Mouse (Mus musculus) myocyte (in vitro differentiated cells): ENCODE measurements at regions not wholly inside any gene's neighbourhood (a gene's known extent, or its start where the extent isn't known, plus 50 kb on each side); places are given as distances from the start of the nearest gene placed in this dataset.

Experiments
- MAX ChIP-seq: IDR thresholded peaks from one replicate; pipeline ENCODE4 v1.6.1; 2011; ENCODE audit warnings: low read depth, mild to moderate bottlenecking, control low read depth
- MYOD1 ChIP-seq, 3 experiments: IDR thresholded peaks; one replicate each; pipeline ENCODE4 v1.6.1; 2011; ENCODE audit warnings: control low read depth in 2 of 3, low read depth in 2 of 3, mild to moderate bottlenecking in 2 of 3, moderate library complexity in 1 of 3; ENCODE audit not compliant: insufficient read length in 2 of 3, control insufficient read depth in 1 of 3
- MYOG ChIP-seq, 3 experiments: IDR thresholded peaks; one replicate each; pipeline ENCODE4 v1.6.1; 2011; ENCODE audit warnings: control low read depth in 2 of 3, low read depth in 2 of 3, mild to moderate bottlenecking in 2 of 3; ENCODE audit not compliant: insufficient read length in 2 of 3, control insufficient read depth in 1 of 3, insufficient read depth in 1 of 3
- POLR2A ChIP-seq: IDR thresholded peaks from one replicate; pipeline ENCODE4 v1.6.1; 2011; ENCODE audit warnings: low read depth, mild to moderate bottlenecking, control low read depth, moderate library complexity; ENCODE audit not compliant: insufficient read length
- REST ChIP-seq: IDR thresholded peaks from one replicate; pipeline ENCODE4 v1.6.1; 2011; ENCODE audit warnings: mild to moderate bottlenecking, control low read depth, moderate library complexity; ENCODE audit not compliant: insufficient read depth, insufficient read length
- TCF12 ChIP-seq: IDR thresholded peaks from one replicate; pipeline ENCODE4 v1.6.1; 2011; ENCODE audit warnings: mild to moderate bottlenecking, control low read depth; ENCODE audit not compliant: poor library complexity, insufficient read depth, severe bottlenecking
- TCF3 ChIP-seq: IDR thresholded peaks from one replicate; pipeline ENCODE4 v1.6.1; 2011; ENCODE audit warnings: low read depth, control low read depth; ENCODE audit not compliant: insufficient read length
- USF1 ChIP-seq: IDR thresholded peaks from one replicate; pipeline ENCODE4 v1.6.1; 2011; ENCODE audit warnings: low read depth, mild to moderate bottlenecking, control low read depth, moderate library complexity

DNA sequence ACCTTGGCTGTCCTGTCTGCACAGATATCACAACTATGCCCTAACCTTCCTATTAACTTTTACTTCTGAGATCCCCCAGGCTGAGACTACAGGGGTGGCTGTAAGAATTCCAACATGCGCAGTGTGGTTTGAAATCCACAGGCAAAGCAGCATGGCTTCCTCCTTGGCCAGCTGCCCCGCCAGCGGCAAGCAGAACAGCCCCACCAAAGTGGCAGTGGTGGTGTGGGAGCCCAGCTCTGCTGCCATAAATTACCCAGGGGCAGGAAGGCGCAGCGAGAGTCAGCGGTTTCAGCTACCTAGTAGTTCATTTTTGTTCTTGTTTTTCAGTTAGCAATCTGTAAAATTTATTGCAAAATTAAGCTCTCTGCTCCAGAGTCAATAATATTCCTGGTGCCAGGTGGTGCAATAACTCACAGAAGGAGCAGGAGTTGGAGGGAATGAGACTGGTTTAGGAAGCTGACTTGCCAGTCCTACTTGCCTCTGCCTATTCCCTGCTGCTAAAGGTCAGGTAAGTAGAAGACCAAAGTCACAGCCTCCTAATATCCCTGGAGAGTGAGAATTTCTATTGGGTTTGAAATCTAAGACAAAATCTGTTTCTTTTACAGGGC, 98.0 kb downstream of the Bmp2 start:
- TF ChIP-seq MYOG (IDR thresholded peaks at IDR 0.05; ENCODE audit: control insufficient read depth in 1 of 3, insufficient read depth in 1 of 3, insufficient read length in 2 of 3, low read depth in 2 of 3) (no peak), POLR2A (no peak), USF1 (no peak), MYOD1 (IDR thresholded peaks at IDR 0.05; ENCODE audit: control insufficient read depth in 1 of 3, insufficient read length in 2 of 3, low read depth in 2 of 3) (no peak), TCF12 (no peak), TCF3 (no peak), REST (no peak), MAX (no peak)
